In the genomic region with DNA sequence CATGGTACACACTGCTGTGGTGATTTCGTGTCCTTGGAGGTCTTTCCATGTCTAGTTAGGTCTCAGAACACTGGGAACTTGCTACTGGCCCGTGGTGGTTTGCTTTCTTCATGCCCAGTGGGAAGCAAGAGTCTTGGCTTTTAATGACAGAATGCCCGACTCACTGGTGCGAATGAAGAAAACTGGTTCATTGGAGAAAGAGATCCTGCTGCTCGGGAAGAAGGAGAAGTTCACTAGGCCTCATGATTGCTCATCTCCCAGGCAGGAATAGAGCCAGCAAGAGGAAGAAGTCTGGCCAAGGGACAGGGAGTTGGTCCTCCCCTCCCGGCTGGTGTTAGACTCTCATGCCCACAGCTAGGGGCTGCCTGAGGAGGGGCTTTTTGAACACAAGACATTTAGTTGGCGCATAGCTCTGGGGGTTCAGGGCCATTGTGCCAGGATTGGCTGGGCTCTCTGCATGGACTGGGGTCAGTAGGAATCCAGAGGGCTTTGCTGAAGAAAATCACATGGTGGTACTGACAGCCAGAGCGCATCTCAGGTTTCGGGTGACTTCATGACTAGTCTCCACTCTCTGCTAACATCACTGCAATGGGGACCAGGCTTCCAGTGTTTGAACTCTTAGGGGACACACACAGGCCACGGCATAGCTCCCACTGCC, we compare ENCODE assay signal across 14 mouse cellular contexts. TPM values are rescaled to one million over a fixed set of nuclear protein-coding genes. Genes with fewer than 3 reads are reported as not detected.
"Had no signal": no experiment of that assay in that cellular context is flagged by ENCODE, and none has a peak within 500 bp of the region (broad histone marks: within the 10 kb centered on the region; RNA-seq: fewer than 3 reads in every experiment).

No protein-coding gene starts in this region.

- H3K9me3 ChIP-seq: limb, embryonic 12.5 days; liver, embryonic 15.5 days; neural tube, embryonic 12.5 days; stomach, embryonic 15.5 days had no signal

- H3K27ac ChIP-seq: limb, embryonic 12.5 days; liver, embryonic 15.5 days; neural tube, embryonic 12.5 days; stomach, embryonic 15.5 days had no signal

- H3K9ac ChIP-seq: limb, embryonic 12.5 days; liver, embryonic 15.5 days; lung, embryonic 14.5 days; neural tube, embryonic 12.5 days; stomach, embryonic 15.5 days had no signal

- H3K27me3 ChIP-seq: limb, embryonic 12.5 days; liver, embryonic 15.5 days; neural tube, embryonic 12.5 days; stomach, embryonic 15.5 days had no signal

- H3K36me3 ChIP-seq: limb, embryonic 12.5 days; liver, embryonic 15.5 days; neural tube, embryonic 12.5 days; stomach, embryonic 15.5 days had no signal

- H3K4me3 ChIP-seq: limb, embryonic 12.5 days; liver, embryonic 15.5 days; neural tube, embryonic 12.5 days; stomach, embryonic 15.5 days had no signal

- DNase-seq: kidney, adult 18-20 months; kidney, postnatal 14 days; lung, embryonic 14.5 days; lung, postnatal 10 days; midbrain, embryonic 14.5 days; right cerebral cortex, postnatal 4 days; thymus, adult 2 months; thymus, postnatal 25 days had no signal

- H3K4me2 ChIP-seq: limb, embryonic 12.5 days; liver, embryonic 11.5 days; liver, embryonic 15.5 days; lung, embryonic 14.5 days; neural tube, embryonic 12.5 days; stomach, embryonic 15.5 days had no signal

RNA-seq across cellular contexts. Expression of a gene that starts 24.6 kb away (rescaled TPM):
- polyA plus RNA-seq: large intestine, adult 2 months; midbrain, embryonic 14.5 days had no signal
